8 mouse cellular contexts compared by ENCODE assay signal in the genomic region with DNA sequence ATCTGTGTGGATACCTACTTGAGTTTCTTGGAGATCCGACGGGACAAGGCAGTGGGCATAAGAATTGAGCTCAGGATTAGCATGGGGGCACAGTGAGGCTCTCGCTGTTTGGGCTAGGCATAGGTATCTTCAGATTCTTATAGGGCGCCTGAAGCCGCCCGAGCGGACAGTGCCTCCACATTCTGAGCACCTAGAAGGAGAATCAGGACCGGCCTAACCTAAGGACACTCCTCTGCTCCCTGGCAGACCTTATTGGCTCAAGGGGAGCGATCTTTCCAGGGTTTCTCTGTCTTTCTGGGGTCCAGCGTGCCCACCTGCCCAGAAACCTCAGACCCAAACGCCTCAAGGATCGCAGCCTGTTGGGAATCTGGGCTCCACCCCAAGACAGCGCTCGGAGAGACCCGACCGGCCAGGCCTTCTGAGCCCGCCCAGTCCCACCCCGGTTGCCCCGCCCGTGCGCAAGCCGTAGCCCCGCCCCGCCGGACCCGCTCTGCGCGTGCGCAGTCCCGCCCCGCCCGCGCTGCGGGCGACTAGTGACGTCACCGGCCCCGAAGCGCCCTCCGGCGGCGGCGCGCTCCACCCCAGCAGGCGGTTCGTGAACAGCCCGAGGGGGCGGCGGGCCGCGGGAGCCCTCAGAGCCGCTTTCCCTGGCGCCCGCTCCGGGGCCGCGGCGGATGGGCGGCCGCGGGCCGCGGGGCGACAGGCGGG. TPM values are rescaled to one million over a fixed set of nuclear protein-coding genes. Genes with fewer than 3 reads are reported as not detected.
A peak's percentile ranks its signal among the peaks of the same experiment; 100 is the strongest.
DNase-seq lines count a peak whose midpoint lies in the region; ATAC-seq and TF ChIP-seq lines count a peak whose summit lies in the region.

A gene (plus strand): TSS at position 532 of the 708 bp plus-strand sequence.

- TF ChIP-seq POLR2A in testis, adult 2 months (IDR thresholded peaks at IDR 0.05; ENCODE audit: control insufficient read depth, low read depth, low read length): peak; percentile 69

- no peaks in the 10 kb centered on the region for H3K9me3 ChIP-seq in ES-E14 (ENCODE audit: control insufficient read depth, insufficient read depth, low read depth, low read length)
- H3K9me3 ChIP-seq in forebrain, embryonic 16.5 days (ENCODE audit: control insufficient read depth, low read length): no peaks in the 10 kb centered on the region
- no peaks in the 10 kb centered on the region for H3K9me3 ChIP-seq in neural tube, embryonic 14.5 days (ENCODE audit: control insufficient read depth, low read length)

- H3K4me2 ChIP-seq in forebrain, embryonic 16.5 days (ENCODE audit: low read length): peak within 1 kb of the TSS; percentile 98
- peak within 1 kb of the TSS; percentile 89 for H3K4me2 ChIP-seq in neural tube, embryonic 14.5 days (ENCODE audit: low read depth, low read length)

- no peak for TF ChIP-seq CTCF in testis, adult 2 months (IDR thresholded peaks at IDR 0.05; ENCODE audit: control insufficient read depth, insufficient read depth, insufficient replicate concordance, low read depth, low read length)

- no peaks in the 10 kb centered on the region for H3K36me3 ChIP-seq in ES-E14 (ENCODE audit: control insufficient read depth, insufficient read depth, low read length, poor library complexity, severe bottlenecking)
- no peaks in the 10 kb centered on the region for H3K36me3 ChIP-seq in forebrain, embryonic 16.5 days (ENCODE audit: control insufficient read depth, insufficient read depth)
- peaks cover 4% of the 10 kb centered on the region; the same call in 1 of the 2 replicates for H3K36me3 ChIP-seq in neural tube, embryonic 14.5 days (ENCODE audit: control insufficient read depth, insufficient read depth, low read length)
- H3K36me3 ChIP-seq in testis, adult 2 months (ENCODE audit: control insufficient read depth, insufficient read depth, low read length): no peaks in the 10 kb centered on the region; the same call in 1 of the 2 replicates

- ATAC-seq in forebrain, embryonic 16.5 days: peak; percentile 90
- peak; percentile 89 for ATAC-seq in neural tube, embryonic 14.5 days (ENCODE audit: low read depth)

- H3K27me3 ChIP-seq in forebrain, embryonic 16.5 days (replicated peaks; ENCODE audit: control insufficient read depth, insufficient read depth, low read length): no peaks in the 10 kb centered on the region
- H3K27me3 ChIP-seq in neural tube, embryonic 14.5 days (ENCODE audit: control insufficient read depth, insufficient read depth, low read length): no peaks in the 10 kb centered on the region
- no peaks in the 10 kb centered on the region for H3K27me3 ChIP-seq in testis, adult 2 months (ENCODE audit: control insufficient read depth, insufficient read depth, low read length)

- no peak within 1 kb of the TSS for H3K27ac ChIP-seq in ES-E14 (ENCODE audit: insufficient read depth, low read depth, low read length, poor library complexity, severe bottlenecking)
- H3K27ac ChIP-seq in forebrain, embryonic 16.5 days (ENCODE audit: low read length): peak within 1 kb of the TSS; percentile 72
- peak within 1 kb of the TSS; percentile 81 for H3K27ac ChIP-seq in neural tube, embryonic 14.5 days (ENCODE audit: low read depth, low read length)
- peak within 1 kb of the TSS; percentile 81 for H3K27ac ChIP-seq in testis, adult 2 months (ENCODE audit: control insufficient read depth, insufficient read depth, low read depth, low read length)

- 2% methylated on average over 45 of the region's 65 CpGs for WGBS in forebrain, embryonic 16.5 days
- WGBS in neural tube, embryonic 14.5 days: 6% methylated on average over 47 of the region's 65 CpGs

- peak within 1 kb of the TSS; percentile 74 to 96 for H3K4me3 ChIP-seq in ES-E14 (ENCODE audit: insufficient read depth in 1 of 2, low read depth in 1 of 2, low read length in 2 of 2, poor library complexity in 1 of 2, severe bottlenecking in 1 of 2)
- H3K4me3 ChIP-seq in forebrain, embryonic 16.5 days (replicated peaks; ENCODE audit: low read length): peak within 1 kb of the TSS; percentile 68
- H3K4me3 ChIP-seq in neural tube, embryonic 14.5 days (ENCODE audit: low read depth, low read length): peak within 1 kb of the TSS; percentile 88
- H3K4me3 ChIP-seq in testis, adult 2 months (ENCODE audit: control insufficient read depth, low read depth, low read length): peak within 1 kb of the TSS; percentile 92

- peaks cover 5 to 9% of the 10 kb centered on the region in 2 experiments; a peak in 3 of 4 replicates for H3K4me1 ChIP-seq in ES-E14 (ENCODE audit: control insufficient read depth in 2 of 2, insufficient read depth in 2 of 2, low read length in 2 of 2, poor library complexity in 1 of 2)
- H3K4me1 ChIP-seq in forebrain, embryonic 16.5 days (replicated peaks; ENCODE audit: control insufficient read depth, insufficient read depth, low read length): peaks cover 39% of the 10 kb centered on the region
- peaks cover 32% of the 10 kb centered on the region for H3K4me1 ChIP-seq in neural tube, embryonic 14.5 days (ENCODE audit: control insufficient read depth, insufficient read depth, low read length)
- peaks cover 19% of the 10 kb centered on the region for H3K4me1 ChIP-seq in testis, adult 2 months (ENCODE audit: control insufficient read depth, insufficient read depth, low read length)

- intact Hi-C loops in heart, postnatal 25 days (cut with DNase I): loop anchor here (1.0 to 5.0 kb wide), 2 partner anchors 47 to 95 kb away; a partner anchor contains a TSS

- H3K9ac ChIP-seq in ES-E14 (ENCODE audit: insufficient read depth, low read depth, low read length, poor library complexity, severe bottlenecking): peak within 1 kb of the TSS; percentile 87
- peak within 1 kb of the TSS; percentile 94 for H3K9ac ChIP-seq in forebrain, embryonic 16.5 days (replicated peaks; ENCODE audit: low read depth, low read length)
- H3K9ac ChIP-seq in neural tube, embryonic 14.5 days (replicated peaks; ENCODE audit: low read depth, low read length): peak within 1 kb of the TSS; percentile 88

- in situ Hi-C loops in ES-E14 (cut with MboI; ENCODE audit: low sequenced_read_pairs in 2 of 2, unreplicated experiment in 2 of 2): no loop called here

- peak; percentile 66 for DNase-seq in ES-E14 (ENCODE audit: low read depth, low spot score)
- DNase-seq in cerebellum, adult 18-20 months: peak; percentile 88 to 98
- peak; percentile 88 for DNase-seq in heart, postnatal 25 days (ENCODE audit: low spot score)
- peak; percentile 92 to 95 for DNase-seq in layer of hippocampus, adult 18-20 months (ENCODE audit: low spot score in 2 of 2)
- peak; percentile 90 to 91 for DNase-seq in lung, adult 18-20 months

TF ChIP-seq in ES-E14, 5 proteins besides CTCF, POLR2A, EP300 and RAD21:
- TF ChIP-seq HCFC1 (IDR thresholded peaks at IDR 0.05; ENCODE audit: borderline replicate concordance, insufficient read depth, low read length): no peak
- no peak for TF ChIP-seq CHD2 (IDR thresholded peaks at IDR 0.05; ENCODE audit: low read depth, low read length)
- no peak for TF ChIP-seq MAFK (IDR thresholded peaks at IDR 0.05; ENCODE audit: insufficient read depth, low read depth, low read length)
- no peak for TF ChIP-seq ZC3H11A (IDR thresholded peaks at IDR 0.05; ENCODE audit: borderline replicate concordance, low read depth, low read length)
- no peak for TF ChIP-seq ZNF384 (IDR thresholded peaks at IDR 0.05; ENCODE audit: low read depth, low read length)

RNA-seq across cellular contexts. Expression of the gene that starts here (rescaled TPM):
- total RNA-seq in ES-E14 (2012; rRNA removed): 49.8 and 88.0 TPM in 2 replicates
- 7.0 and 10.0 TPM in 2 replicates for polyA plus RNA-seq in forebrain, embryonic 16.5 days (2015; fragmentation: Nextera tagmentation; extraction: Ambion mirVana)
- 10 to 100 TPM; 43.3 to 44.3 TPM for total RNA-seq in heart, postnatal 25 days (2021)
- 10 to 100 TPM; 85.4 to 86.9 TPM for total RNA-seq in layer of hippocampus, adult 18-20 months (2021)
- polyA plus RNA-seq in neural tube, embryonic 14.5 days (2014; fragmentation: Nextera tagmentation; extraction: Ambion mirVana): 14.0 and 16.1 TPM in 2 replicates
- polyA plus RNA-seq in testis, adult 2 months (2012; rRNA removed): 132 and 135 TPM in 2 replicates
